Mouse (Mus musculus): ENCODE data around the gene Cfap157.

Gene Cfap157

DNA sequence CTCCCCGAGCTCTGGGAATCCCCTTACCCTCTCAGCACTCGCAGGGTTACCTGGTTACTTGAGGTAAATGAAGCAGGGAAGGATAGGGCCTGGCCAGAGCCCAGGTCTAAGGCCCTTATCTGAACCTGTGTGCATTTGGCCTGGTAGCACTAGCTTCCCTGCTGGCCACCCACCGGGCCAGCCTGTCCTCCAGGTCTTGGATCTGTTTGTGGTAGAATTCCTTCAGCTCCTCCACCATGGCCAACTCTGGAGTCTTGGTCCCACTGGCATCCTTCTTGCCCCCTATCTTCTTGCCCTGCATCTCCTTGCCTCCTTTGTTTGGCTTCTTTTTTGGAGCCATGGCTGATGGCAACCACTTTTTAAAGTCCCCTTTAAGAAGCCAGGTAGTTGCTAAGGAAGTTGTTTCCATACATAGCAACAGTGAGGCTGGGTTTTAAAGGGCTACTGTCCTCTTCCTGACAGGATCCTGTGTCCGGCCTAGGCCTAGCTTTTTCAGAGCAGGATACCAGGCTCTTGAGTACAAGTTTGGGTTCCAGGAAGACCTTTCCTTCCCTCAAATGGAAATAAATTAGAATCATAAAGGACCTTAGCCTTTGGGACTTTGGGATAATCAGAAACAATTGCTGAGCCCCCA is at the start of gene Cfap157:
Gene Cfap157 (minus strand): TSS at position 381 of the 634 bp plus-strand sequence.
- DNase-seq = peak in 1 of 2 experiments; percentile 23

- DNase-seq = no peak
These were observed 44.9 kb upstream of the Cfap157 start for GRCm38 (mm10) chr2:32828979-32829676.

DNA sequence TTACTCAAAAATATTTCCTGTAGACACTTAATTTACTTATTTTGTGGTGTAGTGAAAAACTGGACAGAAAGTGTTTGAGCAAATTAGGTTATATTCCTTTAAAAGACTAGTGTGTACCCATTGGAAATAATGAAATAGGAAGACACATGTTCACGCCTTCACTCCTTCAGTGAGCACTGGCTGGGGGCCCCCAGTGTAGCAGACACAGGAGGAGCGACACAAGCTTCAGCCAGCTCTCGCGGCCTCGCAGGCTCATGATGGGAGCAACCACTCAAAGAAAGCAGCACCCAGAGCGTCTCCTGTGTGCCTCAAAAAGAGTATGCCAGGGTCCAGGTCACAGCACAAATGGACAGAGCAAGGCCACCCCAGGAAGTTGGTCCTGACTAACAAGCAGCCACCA is 41.6 kb upstream of the Cfap157 start:
- DNase-seq = no peak

- DNase-seq = no peak
These were observed 40.5 kb upstream of the Cfap157 start for GRCm38 (mm10) chr2:32824778-32825177.

GRCm38 (mm10) chr2:32824181-32824580 is 40.0 kb upstream of the Cfap157 start:
- no peak for DNase-seq

GRCm38 (mm10) chr2:32823579-32824154 is 39.4 kb upstream of the Cfap157 start:
- no peak for DNase-seq

- no peak for DNase-seq
These were observed 38.9 kb upstream of the Cfap157 start for GRCm38 (mm10) chr2:32823153-32823552.

- no peak for DNase-seq
These were observed 38.4 kb upstream of the Cfap157 start for GRCm38 (mm10) chr2:32822643-32823042.

DNA sequence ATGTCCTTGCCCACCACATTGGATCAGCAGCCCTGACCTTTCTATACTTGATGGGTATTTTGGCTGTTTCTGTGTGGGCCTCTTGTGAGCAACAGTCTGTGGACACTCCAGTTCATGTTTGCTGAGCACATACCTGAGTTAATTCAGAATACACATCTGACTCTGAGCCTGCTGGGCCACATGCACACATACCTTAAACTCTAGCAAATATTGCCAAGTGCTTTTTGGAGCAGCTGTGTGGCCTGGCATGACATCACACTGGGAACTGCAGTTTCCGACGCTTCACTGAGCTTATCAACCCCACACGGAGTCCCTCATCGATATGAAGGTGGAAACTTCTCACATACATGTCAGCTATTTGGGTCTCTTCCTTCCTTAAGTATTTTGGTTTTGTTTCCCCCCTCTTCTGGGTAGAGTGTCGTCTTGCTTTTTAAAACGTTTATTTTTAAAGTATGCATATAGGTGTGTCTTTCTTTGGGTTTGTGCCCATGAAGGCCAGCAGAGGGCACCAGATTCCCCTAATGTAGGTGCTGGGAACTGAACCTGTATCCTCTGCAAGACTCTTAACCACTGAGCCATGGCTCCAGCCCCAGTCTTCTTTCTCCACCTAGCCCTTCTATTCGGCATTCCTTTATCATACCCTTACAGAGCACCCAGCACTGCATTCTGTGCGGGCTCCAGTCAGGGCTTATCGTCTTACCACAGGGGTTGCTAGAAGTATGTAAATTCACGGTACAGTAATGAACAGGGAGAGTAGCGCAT is 37.0 kb upstream of the Cfap157 start:
- peak in 1 of 2 experiments; percentile 45 for DNase-seq

DNA sequence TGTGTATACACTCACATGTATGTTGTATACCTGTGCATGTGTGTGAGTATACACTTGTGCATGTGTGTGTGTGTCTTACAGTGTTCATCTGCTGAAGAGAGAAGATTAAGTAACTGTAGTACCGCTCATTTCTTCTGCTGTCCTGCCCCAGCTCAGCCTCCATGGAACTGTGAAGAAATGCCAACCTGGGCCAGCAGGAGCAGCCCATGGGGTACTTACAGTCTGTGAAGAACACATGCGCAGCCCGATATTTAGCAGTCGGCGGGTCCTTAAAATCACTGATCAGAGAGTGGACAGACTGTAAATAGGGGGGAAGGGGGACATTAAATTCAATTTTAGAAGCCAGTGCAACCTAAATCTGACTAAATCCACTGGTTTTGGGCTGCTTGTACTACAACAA is 34.0 kb upstream of the Cfap157 start:
- DNase-seq = no peak

DNA sequence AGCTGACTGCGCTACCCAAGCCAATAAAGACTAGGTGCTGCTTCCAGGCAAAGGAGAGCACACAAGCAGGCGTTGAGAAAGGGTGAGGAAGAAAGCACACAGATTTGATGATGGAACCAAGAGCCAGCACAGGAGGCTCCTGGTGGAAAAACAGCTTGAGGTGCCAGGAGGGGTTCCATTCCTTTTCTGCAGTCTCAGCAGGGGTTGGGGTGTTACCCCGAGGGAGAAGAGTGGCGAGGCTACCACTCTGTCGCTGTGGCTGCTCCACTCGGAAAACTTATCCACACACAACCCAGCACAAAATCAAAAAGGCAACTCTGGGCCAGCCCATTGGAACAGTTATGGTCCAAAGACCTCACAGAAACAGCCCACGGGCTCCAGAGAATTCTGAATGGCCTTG is 33.4 kb upstream of the Cfap157 start:
- no peak for DNase-seq

DNA sequence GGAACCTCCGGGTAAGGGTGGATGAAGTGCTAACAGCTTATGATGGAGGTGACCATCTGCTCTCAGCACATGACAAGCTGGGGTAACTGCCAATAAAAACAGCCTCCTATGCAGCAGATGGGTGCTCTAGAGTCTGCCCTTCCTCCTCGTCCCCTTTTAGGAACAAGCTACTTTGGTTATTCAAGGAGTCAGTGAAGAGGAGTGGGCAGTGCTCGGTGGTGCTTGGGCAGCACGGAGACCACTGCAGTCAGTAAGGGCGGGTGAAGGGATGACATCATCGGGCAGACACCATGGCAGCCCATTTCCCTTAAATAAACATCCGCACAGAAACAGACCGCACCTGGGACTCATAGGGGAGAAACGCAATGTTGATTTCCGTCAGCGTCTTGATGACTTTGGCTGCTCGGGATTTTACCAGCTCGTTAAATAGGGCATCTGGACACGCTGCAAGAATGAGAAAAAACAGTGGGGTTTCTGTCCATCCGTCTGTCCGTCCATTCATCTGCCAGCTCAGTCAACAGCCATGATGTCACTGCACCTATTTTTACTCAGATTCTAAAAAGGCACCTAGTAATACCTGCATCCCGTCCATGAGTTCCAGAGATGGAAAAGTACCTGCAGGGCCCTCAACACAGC is 32.8 kb upstream of the Cfap157 start:
- no peak for DNase-seq

DNA sequence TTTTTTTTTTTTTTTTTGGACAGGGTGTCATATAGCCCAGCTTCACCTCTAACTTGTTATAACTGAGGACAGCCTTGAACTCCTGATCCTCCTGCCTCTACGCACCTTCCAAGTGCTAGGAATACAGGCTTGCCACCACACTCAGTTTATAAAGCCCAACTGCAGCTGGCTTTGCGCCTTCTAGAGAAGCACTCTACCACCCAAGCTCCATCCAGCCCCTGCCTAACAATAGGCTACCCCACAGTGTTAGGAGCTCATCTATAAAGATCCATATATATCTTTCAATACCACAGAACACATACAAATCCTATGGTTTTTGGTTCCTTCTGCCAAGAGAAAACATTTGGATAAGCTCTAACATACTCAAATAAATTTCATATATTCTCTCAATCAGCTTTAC is 32.3 kb upstream of the Cfap157 start:
- no peak for DNase-seq

DNA sequence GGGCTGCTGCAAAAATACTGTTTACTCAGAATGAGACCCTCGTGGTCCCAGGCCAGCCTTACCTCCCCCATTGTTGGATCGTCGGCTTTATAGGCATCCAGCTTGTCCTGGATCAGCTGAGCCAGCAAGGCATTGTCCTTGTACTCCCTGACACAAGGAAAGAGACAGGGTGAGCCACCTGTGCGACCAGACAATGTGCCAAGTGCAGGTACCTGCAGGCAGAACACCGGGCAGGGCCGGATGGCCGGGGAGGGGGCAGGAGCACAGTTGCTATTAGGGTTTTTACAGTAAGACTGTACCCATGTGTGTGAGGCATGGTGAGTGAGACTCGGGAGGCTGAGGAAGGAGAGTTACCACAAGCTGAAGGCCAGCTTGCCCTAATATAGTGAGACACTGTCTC is 27.7 kb upstream of the Cfap157 start:
- DNase-seq = no peak

DNA sequence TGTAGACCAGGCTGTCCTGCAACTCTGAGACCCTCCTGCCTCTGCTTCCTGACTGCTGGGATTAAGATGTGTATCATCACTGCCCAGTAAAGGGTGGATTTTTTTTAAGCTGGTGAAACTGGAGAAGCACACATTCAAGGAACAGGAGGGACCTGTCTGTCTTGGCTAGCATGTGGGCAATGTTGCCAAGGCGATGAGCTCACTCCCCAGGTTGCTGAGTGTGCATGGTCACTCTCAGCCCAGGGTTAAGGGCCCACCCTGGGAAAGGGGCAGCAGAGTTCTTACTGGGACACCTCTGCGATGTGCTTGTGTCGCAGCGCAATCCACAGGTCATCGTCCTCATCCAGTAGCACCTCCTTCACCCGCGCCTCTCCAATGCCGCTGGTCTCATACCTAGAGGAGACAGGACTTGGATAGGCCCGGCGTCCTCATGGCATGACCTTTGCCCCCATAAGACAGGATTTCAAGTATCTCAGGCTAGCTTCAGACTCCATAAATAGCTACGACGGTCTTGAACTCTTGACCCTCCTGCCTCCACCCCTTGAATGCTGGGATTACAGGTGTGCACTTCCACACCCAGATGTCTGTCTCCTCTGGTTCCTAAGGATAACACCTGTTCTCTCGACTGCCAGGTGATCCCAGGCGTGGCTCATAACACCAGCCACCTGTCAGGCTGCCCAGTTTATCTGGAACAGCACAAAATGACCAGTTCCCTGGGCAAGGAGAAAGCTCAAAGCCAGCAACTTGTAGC is 24.8 kb upstream of the Cfap157 start:
- no peak for DNase-seq

DNA sequence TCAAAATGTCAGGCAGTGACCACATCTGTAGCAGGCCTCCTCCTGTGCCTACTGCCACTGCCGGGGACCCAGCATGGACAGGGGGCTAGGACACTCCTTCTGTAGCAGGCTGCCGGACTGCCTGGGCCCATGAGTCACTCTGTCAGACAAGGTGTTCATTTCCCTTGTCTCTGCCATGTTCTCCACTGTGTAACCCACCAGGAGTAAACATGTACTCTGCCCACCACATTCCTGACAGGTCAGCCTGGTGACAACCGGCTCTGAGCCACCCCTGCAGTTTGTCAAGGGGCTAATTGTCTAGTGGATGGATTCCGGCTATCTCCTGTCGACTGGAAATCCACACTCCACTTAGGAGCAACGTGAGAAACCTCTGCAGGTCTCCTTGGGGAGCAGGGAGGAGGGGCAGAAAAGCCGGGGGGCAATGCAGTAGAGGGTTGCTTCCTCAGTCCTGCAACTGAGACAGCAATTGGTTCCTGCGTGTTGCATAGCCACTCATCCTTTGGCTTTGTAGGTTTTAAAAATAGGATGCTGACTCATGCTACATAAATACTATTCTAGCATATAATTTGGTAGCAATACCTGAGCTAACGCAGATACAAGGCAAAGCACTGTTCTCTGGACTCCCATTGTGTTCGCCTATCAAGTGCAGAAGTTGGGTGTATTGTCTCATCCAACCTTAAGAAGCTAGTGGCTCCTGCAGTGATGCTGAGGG is 14.2 kb upstream of the Cfap157 start:
- DNase-seq = no peak

DNA sequence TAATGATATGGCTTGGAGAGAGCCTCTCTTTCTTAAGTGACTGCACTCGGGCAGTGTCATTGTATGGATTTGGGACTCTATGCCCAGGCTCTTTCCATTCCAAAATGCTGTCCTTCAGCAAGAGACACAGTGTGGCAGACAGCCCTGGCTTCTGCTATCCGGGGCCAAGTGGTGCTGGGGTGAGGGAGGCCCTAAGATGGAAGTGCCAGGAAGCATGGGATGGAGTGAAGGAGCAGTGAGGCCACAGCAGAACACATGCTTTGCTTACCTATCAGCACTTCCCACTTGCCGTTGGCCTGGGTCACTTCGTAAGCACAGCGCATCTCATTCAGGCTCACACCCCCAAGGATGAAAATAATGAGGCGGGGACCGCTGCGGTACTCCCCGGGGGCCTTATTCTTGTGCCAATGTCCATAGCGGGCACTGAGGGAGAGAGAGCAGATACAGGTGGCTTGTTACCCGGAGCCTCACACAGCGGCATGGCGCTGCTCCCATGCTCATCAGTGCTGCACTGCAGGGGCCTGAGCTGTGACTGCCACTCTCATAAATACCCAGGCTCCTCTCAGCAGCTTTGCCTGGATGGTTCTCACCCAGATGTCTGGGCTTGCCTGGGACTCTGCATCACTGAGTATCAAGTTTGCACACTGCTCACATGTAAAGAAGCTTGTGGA is 11.7 kb upstream of the Cfap157 start:
- DNase-seq = no peak

DNA sequence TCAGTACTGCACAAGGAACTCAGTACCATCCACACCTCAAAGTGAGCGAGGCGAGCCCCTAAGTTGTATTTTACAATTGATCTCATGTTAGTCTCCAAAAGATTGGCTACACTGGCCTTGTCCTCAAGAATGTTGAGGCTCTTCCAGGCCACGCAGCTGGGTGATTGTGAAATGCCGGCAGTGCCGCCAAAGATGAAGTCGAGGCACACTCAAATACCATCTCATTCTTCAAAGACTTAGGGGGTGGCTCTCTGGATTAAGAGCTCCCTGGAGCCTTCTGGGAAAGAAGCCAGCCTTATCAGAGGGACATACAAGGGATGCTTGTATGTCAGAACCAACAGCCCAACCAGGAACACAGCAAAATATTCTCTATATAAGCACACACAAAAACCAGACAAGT is 7.1 kb upstream of the Cfap157 start:
- no peak for DNase-seq

GRCm38 (mm10) chr2:32788581-32788980 is 4.4 kb upstream of the Cfap157 start:
- no peak for DNase-seq

- no peak for DNase-seq
These were observed 2.9 kb upstream of the Cfap157 start for GRCm38 (mm10) chr2:32787176-32787575.

DNA sequence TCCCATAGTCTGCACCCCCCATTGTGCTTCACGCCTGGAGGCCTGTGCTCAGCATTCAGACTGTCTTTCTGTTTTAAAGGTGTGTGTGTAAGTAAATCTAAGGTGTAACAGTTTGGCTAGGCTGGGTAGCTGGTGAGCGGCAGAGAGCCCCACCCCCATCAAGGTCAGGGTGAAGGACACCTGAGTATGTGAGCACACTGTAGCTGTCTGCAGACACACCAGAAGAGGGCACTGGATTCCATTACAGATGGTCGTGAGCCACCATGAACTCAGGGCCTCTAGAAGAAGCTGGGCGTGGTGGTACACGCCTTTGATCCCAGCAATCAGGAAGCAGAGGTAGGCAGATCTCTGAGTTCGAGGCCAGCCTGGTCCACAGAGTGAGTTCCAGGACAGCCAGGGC is 2.5 kb downstream of the Cfap157 start:
- no peak for DNase-seq

Measured in kidney, adult 8-10 months (tissue).